Mouse (Mus musculus): ENCODE data around the gene Fhl1. TPM values are rescaled to one million over a fixed set of nuclear protein-coding genes. Genes with fewer than 3 reads are reported as not detected.

The Fhl1 gene
- total RNA-seq, 1 experiment from 2014 or later: 8.7 TPM

DNA sequence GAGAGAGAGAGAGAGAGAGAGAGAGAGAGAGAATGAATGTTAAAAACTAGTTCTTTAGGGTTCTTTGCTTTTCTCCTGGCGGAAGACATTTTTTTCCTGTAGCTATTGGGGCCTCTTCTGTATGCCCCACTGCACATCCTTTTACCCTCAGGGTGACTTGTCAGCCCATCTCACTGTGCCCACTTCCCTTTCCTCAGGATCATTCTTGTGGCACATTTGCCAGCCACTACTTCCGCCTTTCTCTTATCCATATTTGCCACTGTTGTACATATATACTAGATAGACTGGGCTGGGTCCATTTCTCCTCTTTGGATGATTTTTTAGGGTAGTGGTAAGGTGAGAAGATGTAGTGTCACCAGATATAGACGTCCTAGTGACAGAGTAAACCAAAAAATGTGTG lies 9.8 kb downstream of the Fhl1 start:
- ATAC-seq (ENCODE audit: extremely low read depth, insufficient number of reproducible peaks, low FRiP score, poor library complexity, severe bottlenecking): no peak

DNA sequence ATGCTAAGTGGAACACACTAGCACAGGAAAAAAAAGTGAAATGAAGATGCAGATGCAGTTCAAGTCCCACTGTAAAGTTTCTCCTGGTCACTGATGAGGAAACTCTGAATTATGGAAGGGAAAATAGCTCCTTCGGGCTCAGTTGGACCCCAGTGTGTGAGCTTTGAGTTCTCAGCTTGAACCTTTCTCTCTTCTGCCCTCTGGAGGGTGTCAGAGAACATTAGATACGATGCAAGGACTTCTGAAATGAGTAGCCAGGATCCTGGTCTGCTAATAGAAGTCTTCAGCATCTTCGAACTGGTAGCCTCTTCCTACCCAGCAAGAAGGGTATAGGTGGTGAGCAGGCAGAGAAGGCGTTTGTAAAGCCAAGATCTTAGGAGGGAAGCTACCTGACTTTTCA lies 19.9 kb downstream of the Fhl1 start:
- ATAC-seq (ENCODE audit: extremely low read depth, insufficient number of reproducible peaks, low FRiP score, poor library complexity, severe bottlenecking): no peak

DNA sequence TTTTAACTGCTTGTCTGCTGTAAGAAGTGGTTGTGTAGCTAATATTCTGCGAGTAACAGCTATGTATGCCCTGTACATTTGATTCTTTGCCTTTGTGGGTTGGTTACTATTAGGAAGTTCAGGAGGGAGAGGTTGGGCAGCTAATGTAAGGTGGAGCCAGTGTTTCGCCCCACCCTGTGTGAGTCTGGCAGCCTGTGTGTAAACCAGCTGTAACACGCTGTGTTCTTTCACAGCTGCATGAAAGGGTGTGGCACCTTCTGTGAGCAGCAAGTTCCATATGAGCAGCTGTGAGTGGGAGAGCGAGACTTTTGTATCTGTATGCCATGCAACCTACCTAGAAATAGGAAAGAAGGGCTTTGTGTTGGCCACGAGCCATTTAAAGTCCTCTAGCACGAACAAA lies 20.6 kb downstream of the Fhl1 start:
- no peak for ATAC-seq (ENCODE audit: extremely low read depth, insufficient number of reproducible peaks, low FRiP score, poor library complexity, severe bottlenecking)

DNA sequence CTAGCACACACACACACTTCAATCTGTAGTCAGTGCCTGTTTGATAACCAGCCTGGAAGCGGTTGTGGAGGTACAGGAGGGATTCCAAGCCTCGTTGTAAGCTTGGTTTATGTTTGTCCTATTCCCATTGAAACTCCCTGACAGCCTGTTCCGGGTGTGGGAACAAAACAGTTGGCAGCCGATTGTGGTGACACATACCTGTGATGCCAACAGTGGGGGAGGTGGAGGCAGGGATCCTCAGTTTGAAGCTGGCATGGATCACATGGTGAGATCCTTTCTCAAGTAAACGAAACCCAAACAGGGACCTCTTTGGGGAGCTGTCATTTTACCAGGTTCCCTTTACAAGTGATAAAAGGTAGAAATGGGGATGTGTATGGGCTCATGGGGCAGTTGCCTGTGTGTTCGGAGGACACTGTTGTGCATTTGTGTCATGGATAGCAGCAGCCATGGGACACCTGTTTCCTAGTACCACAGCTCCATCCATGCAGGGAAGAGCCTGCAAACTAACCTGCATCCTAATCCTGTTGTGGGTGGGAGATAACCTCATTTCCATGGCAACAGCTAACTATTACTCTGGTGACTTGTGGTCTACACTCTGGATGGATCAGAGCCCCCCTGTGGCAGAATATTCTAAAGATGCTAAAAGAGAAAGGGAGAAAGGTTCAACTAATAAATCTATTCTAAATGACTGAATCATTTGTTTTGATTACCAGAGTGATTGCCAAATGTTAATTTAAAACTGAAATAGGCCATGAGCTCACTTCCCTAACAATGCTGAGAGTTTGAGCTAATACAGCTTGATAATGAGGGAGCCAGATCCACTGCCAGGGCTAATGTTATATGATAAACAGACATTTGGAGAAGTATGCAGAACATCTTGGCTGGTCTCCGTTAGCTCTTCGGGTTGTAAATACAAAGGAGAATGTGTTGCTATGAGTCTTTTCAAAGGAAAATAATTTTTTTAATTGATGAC lies 22.0 kb downstream of the Fhl1 start:
- no peak for ATAC-seq (ENCODE audit: extremely low read depth, insufficient number of reproducible peaks, low FRiP score, poor library complexity, severe bottlenecking)

DNA sequence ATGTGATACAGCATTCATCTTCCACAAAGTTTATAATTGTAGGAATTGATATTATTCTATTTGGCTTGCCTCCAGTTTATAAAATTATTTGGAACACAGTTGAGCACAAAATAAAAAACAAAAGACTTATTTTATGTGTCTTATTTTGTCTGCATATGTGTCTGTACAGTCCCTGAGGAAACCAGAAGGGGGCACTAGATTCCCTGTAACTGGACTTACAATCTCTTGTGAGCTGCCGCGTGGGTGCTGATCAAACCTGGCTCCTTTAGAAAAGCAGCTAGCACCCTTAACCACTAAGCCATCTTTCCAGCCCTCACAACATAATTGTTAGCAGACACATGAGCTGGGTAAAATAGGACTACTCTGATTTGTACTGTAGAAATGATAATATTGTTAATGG lies 24.1 kb downstream of the Fhl1 start:
- no peak for ATAC-seq (ENCODE audit: extremely low read depth, insufficient number of reproducible peaks, low FRiP score, poor library complexity, severe bottlenecking)

DNA sequence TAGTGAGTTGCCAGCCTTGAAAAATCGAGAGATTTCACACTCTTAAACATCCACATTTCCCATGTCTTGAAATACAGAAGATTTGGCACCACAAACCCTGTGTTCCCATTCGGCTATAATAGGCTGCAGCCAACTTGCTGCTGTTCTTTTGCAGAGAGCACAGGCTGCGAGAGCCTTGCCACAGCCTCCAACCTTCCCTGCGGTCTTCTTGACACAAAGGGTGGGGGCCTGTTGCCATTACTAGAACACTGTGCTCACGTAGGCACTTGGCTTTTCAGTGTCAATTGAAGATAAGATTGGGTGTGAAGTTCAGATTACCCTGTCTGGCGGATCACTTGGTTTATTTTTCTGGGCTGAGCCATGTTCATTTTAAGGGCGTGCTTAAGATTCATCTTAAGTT lies 24.8 kb downstream of the Fhl1 start:
- no peak for ATAC-seq (ENCODE audit: extremely low read depth, insufficient number of reproducible peaks, low FRiP score, poor library complexity, severe bottlenecking)

DNA sequence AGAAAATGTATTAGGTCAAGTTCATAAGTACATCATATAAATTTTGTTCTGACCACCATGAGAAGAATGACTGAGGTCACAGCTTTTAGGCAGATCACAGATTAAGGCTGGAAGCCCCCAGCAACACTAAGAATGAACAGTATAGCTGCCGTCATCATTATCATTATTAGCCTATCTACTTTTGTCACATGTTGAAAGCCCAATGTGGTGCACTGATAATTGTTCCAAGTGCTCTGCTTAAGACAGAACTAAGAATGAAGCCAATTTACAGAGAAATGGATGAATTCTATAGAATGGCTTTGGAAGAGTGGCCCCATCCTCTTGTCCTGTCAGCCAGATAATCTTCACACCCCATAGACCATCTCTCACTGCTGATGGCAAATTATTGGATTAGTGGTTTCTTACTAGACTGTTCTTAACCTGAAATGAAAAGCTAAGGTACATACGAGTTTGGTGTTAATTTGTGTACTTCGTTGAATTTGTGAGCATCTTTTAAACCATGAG lies 28.7 kb downstream of the Fhl1 start:
- ATAC-seq (ENCODE audit: extremely low read depth, insufficient number of reproducible peaks, low FRiP score, poor library complexity, severe bottlenecking): no peak

DNA sequence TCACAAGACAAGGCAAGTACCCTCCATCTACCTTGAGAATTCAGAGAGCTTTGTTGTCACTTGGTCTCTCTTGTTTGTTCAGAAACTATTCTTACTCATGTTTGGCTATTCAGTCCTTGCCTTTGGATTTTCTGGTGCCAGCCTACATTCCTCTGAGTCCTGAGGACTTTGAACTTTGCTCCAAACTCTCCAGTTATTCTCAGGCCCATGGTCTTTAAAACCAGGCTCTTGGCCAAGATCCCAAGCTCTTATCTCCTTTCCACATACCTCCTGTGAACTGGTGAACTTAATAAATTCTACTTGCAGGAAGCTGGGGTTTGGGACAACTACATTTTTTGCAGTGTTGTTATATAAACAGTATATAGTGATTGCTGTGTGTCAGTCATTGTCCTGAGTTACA lies 38.3 kb downstream of the Fhl1 start:
- no peak for ATAC-seq (ENCODE audit: extremely low read depth, insufficient number of reproducible peaks, low FRiP score, poor library complexity, severe bottlenecking)

DNA sequence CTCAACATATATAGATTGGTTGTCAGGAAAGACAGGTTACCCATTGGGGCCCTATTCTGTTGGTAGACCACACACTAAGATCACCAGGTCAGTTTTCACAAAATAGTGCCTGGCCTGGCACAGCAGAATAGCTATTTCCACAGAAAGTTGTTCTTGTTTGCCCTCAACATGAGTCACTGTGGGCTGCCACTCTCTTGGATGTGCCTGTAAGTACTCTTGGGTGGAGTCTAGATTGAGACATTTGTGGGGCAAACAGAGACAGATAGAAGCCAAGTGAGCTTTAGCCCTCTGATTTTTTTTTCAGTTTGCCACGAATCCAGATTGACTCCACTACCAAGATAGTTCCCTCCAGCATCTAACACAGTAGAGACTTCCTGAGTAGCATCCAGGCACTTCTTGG lies 40.2 kb downstream of the Fhl1 start:
- no peak for ATAC-seq (ENCODE audit: extremely low read depth, insufficient number of reproducible peaks, low FRiP score, poor library complexity, severe bottlenecking)

DNA sequence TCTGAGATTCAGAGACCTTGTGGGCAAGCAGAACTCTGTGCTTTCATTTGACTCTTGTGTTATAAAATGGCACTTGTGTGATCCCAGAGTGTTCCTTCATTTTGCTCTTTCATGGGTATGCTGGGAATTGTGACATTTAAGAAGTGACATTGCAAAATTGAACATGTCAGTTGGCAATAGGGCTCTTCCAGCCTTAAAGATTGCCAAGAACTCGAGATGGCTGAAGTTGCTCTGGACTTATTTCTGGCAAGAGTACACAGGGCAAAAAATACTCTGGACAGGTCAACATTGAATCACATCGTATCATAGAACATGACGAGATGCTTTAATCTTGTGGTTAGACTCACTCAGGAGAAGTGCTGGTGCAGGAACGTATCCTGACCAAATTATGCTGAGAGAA lies 41.7 kb downstream of the Fhl1 start:
- ATAC-seq (ENCODE audit: extremely low read depth, insufficient number of reproducible peaks, low FRiP score, poor library complexity, severe bottlenecking): no peak

DNA sequence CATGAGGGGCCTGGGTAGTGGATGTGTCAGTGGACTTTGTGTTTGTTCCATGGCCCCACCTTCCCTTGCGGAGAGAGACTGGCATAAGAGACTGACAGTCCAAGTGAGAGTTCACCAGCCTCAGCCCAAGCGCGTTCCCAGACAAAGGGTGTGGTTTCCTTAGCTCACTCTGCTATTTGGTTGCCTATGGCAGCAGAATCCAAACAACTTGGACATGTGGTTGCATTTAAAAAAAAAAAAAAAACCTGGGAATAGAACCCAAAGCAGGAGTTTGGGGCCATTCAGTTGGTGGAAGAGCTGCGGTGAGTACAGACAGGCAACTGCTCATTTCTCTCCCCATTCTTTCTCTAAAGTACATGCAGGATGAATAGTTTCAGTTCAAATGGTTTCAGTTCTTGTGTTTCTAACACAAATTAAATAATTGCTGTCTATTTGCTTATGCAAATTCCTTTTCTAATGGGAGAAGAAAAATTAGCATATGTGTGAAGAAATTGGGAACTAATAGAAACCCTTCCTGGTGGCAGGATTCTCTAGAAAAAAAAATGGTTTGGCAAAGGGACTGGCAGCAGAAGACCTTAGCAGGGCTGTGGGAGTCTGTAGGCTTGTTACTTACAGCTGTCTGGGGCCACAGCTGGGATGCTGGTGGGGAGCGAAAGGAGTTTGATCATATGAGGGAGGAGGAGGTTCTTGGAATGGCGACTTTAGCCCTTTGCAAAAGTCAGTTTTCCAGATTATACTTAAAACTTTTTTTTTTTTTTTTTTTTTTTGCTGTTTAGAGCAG lies 54.9 kb downstream of the Fhl1 start:
- ATAC-seq (ENCODE audit: extremely low read depth, insufficient number of reproducible peaks, low FRiP score, poor library complexity, severe bottlenecking): no peak

DNA sequence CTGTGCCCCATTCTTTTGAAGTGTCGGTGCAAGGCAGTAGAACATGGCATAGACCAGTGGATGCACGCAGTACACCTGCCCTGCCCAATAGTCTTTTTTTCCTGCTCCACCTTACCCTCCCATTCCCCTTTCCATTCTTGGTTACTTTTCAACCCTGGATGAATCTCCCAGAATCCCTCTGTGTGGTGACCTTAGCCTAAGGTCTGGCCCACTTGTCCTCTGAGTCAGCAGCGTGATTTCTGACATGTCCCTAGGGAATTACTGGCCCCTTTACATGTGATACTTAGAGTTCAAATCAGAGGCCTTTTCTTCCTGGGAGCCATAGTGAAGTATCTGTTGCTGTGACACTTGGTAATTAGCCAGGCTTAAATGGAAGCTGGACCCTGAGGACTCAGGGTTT lies 55.9 kb downstream of the Fhl1 start:
- ATAC-seq (ENCODE audit: extremely low read depth, insufficient number of reproducible peaks, low FRiP score, poor library complexity, severe bottlenecking): no peak

DNA sequence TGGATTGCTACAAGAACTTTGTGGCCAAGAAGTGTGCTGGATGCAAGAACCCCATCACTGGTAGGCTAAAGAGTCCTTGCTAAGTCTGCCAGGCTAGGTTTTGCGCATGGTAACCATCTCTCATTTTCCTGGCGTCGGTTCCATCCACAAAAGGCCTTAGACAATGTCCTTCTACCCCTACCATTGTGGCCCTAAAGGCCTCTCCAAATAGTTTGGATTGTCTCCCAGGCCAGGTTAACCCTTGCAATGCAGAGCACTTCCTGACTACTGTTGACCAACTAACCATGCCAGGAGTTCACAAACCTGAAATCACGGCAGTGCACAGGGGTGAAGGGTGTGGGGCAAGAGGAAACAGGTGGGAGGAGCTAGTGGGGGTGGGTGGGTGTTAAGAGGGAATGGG lies 59.0 kb downstream of the Fhl1 start:
- ATAC-seq (ENCODE audit: extremely low read depth, insufficient number of reproducible peaks, low FRiP score, poor library complexity, severe bottlenecking): no peak

DNA sequence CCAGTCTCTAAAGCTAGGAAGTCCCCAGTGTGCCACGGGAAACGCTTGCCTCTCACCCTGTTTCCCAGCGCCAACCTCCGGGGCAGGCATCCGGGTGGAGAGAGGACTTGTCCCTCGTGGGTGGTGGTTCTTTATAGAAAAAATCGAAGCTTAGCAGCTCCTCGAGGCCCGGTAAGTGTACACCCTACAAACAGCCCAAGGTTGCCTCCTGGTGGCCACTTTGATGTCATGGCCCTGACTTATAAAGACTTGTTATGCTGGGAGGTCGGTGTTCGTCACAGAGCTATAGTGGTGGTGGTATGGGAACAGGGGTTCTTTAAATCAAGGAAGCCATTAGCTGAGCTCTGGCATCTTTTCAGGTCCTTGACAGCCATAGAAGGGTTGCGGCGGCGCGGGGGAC lies 59.7 kb downstream of the Fhl1 start:
- no peak for ATAC-seq (ENCODE audit: extremely low read depth, insufficient number of reproducible peaks, low FRiP score, poor library complexity, severe bottlenecking)

DNA sequence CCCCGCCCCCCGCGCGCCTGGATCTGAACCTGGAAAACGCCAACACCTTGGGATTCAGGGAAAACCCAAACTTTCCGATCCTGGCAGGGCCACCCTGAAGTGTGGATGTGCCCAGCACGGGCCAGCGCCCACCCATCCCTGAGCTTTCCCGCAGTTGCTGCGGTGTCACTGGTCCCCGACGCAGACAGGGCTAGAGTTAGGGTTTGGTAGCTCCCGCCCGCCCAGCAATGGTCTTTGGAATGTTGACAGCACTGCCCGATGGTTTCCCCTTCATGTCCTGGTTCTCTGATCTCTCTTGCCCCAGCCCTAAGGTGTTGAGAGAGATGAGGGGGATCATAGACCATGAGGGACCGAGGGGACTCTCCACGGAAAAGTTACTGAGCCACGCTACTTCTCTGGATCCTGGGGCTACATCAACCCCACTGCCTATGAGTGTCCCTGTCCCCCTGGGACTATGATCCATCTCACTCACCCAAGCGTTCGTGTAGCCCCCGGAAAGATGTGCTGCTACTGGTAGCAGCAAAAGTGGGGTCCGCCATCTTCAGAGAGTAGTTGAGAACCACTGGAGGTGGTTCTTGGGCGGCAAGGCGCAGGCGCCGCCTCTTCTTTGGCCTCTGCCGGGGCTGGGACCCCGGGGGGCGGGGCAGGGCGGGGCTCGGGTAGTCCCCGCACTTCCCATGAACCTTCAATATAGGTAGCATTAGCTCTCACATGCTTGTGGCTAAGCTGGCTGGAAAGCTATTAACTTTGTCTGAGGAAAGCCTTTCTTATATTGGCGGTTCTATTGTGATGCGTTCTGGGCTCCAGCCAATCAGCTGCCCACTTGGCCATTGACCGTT lies 90.4 kb downstream of the Fhl1 start, which contains the start of gene Map7d3:
TSS of gene Map7d3 (minus strand) at position 562 of the 839 bp plus-strand sequence.
- ATAC-seq (ENCODE audit: extremely low read depth, insufficient number of reproducible peaks, low FRiP score, poor library complexity, severe bottlenecking): no peak

DNA sequence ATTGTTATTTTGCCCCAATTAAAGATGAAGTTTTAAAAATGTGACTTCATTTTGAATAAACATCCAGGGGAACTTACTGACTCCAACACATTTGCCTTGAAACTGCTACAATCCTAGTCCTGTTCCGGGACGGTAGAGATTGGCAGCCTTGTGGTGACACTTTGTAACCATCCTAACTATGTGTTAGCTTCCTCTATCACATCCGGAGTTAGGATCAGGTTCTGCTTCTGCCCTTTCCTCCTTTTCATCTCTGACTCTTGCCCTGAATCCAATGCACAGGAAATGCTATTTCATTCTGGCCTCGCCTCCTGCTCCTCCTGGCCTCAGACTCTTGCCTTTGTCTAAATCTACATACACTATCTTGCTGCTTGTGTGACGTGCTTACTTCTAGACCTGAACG lies 95.9 kb downstream of the Fhl1 start:
- ATAC-seq (ENCODE audit: extremely low read depth, insufficient number of reproducible peaks, low FRiP score, poor library complexity, severe bottlenecking): no peak

DNA sequence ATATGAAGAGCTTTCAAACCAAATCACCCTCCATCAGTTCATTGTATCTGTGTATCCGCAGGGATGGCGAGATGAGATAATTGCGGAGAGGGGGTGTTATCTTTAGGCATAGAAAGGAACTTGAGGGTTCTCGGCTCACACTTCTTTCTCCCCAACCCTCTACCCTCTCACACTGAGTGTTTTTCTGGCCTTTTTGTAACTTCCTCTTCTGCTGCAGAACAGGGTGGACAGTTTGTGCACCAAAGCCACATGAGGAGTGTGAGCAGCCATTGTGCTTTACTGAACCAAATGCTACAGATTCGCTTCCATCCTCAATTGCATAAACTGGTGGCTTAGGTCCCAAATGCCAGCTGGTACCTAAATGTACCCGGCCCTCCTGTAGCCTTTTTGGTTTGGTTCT lies 104.3 kb downstream of the Fhl1 start:
- ATAC-seq (ENCODE audit: extremely low read depth, insufficient number of reproducible peaks, low FRiP score, poor library complexity, severe bottlenecking): no peak

DNA sequence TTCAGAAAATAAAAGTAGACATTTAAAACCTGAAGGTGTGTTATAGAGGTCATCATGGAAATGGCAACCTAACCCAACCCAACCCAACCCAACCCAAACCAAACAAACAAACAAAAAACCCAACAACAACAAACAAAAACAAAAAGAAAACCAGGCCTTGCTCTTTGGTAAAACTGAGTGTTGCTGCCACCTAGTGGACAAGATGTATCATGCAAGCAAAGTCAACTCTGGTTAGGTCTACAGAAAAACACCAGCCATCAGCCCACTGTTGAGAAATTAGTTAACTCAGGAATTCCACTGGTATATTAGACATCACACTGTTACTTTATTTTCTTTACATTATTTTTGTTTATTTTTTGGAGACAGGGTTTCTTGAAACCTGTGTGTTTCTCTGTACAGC lies 107.8 kb downstream of the Fhl1 start:
- no peak for ATAC-seq (ENCODE audit: extremely low read depth, insufficient number of reproducible peaks, low FRiP score, poor library complexity, severe bottlenecking)

DNA sequence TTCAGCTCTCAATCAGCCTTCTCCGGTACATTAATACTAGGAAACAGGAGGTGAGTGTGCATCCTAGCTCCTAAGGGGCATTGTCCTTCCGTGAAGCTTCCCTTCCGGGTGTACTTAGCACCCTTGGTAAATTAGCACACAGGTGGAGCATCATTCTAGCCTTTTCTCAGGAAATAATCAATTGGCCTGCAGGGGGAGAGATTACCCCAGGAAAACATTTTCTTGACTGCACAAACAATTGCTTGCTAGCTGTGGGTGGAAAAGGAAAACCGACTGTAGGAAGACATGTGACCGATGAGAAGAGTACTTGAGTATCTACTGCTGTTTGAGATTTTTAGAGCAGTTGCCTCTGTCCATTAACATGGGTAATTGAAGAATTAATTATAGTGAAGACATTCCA lies 109.7 kb downstream of the Fhl1 start:
- no peak for ATAC-seq (ENCODE audit: extremely low read depth, insufficient number of reproducible peaks, low FRiP score, poor library complexity, severe bottlenecking)

All from neutrophil, adult 5-6 weeks (primary cell).